Mouse (Mus musculus) ES-E14 (cell line): Measurements from ENCODE around the gene Slc36a4.

Experiments used
- MAFK ChIP-seq: IDR thresholded peaks from 2 replicates; pipeline ENCODE4 v1.6.1; 2014; ENCODE audit warnings: mild to moderate bottlenecking, low read depth, low read length, inconsistent platforms; ENCODE audit not compliant: insufficient read depth
- ZNF384 ChIP-seq: IDR thresholded peaks from 2 replicates; pipeline ENCODE4 v1.6.1; 2012; ENCODE audit warnings: low read depth, low read length, inconsistent platforms

GRCm38 (mm10) chr9:15709599-15710381 is at the start of gene Slc36a4:
- TF ChIP-seq ZNF384 = no peak
- TF ChIP-seq MAFK = no peak
